Mouse (Mus musculus) spleen, adult 2 months (tissue): ENCODE data around the gene Ppef2.

ENCODE experiments used
- CTCF ChIP-seq: fragments of 200-500 bp; IDR thresholded peaks from 2 replicates; pipeline ENCODE4 v1.5.1; 2011; ENCODE audit warnings: mild to moderate bottlenecking, inconsistent platforms; ENCODE audit not compliant: insufficient read depth, insufficient read length, insufficient replicate concordance; ENCODE audit errors: extremely low read depth
- POLR2A ChIP-seq: fragments of 200-500 bp; IDR thresholded peaks from 2 replicates; pipeline ENCODE4 v1.6.1; 2011; ENCODE audit warnings: low read depth, low read length, inconsistent platforms

- TF ChIP-seq POLR2A (no peak), CTCF (no peak)
Measured at GRCm38 (mm10) chr5:92230306-92230705, 25.8 kb downstream of the Ppef2 start.
